Mouse (Mus musculus): ENCODE data around the gene Rab36. TPM values are rescaled to one million over a fixed set of nuclear protein-coding genes. Genes with fewer than 3 reads are reported as not detected.

The Rab36 gene
- total RNA-seq (2021): 10 to 100 TPM; 28.8 to 30.6 TPM
- long read RNA-seq, experiment 1, partial matches to known transcripts: 4 of 20 reads
- long read RNA-seq, experiment 1, other reads (novel, unspliced or antisense): 13 of 20 reads
- long read RNA-seq, experiment 2, partial matches to known transcripts: 3 of 22 reads
- long read RNA-seq, experiment 2, other reads (novel, unspliced or antisense): 14 of 22 reads

DNA sequence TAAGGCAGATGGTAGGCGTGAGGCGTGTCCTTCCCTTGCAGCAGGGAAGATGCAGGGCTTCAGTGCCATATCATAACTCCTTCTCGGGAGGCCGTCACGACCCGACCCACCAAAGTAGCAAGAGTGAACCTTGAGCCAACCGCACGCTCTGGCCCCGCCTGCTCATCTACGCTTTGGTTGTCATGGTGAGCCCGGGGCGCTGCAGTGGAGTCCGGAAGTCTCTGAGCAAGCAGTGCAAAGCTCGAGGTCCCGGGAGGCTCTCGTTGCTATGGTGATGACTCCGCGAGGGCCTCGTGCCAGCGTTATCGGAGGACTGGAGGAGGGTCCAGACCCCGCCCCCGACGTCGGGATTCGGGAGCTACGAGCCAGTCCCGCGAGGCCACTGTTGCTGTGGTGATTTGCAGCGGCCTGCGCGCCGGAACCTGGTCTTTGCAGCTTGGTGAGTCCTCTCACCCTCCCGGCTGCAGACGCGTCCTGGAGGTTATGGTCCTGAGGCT, at the start of gene Rab36:
TSS of gene Rab36 (plus strand) at position 176 of the 497 bp plus-strand sequence.
- peak; percentile 94 to 95 for DNase-seq (ENCODE audit: low spot score in 2 of 2)

DNA sequence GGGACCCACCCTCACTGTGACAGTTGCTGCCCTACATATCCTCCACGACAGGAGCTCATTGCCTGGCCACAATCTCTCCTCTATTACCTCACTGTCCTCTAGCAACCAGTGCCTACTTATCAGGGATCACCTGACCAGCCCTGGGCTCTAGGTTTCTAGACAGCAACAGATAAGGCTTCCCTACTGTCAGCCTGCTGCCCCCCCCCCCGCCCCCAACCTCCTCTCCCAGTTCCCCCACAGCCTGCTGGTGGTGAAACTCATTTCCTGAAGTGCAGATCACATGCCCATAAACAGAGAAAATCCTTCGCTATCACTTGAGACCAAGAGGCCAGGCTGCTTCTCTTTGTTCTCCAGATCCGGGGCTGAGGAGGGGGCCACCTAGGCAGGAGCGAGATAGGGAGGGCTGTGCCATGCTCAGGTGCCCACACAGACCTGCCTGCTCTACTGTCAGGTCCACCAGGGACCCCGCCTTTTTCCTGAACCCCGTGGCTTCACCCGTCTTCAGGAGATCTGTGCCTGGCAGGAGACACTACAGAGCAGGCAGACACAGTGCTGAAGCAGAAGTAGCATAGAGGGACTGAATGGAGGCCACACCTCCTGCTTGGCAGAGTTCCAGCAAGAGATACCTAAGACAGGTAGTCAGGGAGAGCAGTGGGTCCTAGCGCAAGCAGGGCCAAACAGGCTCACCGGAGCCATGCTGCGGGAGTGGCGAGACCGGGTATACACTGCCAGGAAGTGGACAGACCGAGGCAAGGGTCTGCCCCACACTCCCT, 49.0 kb upstream of the Rab36 start:
- DNase-seq (ENCODE audit: low spot score in 2 of 2): no peak

DNA sequence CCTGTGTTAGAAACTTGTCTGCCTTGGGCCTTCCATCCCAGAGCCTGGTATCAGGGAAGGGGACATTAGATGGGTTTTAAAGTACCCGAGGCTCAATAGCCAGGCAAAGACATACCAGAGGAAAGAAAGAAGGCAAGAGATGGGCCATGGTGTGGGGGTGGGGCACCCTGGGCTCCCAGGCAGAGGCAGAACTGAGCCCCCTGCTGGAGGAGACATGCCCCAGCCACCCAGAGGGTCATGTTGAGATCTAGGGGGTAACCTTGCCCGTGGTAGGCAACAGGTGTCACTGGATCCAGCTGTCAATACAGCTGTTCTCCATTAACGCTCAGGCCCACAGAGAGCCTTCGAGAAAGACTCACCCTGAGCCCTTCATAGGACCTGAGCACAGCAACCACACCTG, 47.0 kb upstream of the Rab36 start:
- no peak for DNase-seq (ENCODE audit: low spot score in 2 of 2)

DNA sequence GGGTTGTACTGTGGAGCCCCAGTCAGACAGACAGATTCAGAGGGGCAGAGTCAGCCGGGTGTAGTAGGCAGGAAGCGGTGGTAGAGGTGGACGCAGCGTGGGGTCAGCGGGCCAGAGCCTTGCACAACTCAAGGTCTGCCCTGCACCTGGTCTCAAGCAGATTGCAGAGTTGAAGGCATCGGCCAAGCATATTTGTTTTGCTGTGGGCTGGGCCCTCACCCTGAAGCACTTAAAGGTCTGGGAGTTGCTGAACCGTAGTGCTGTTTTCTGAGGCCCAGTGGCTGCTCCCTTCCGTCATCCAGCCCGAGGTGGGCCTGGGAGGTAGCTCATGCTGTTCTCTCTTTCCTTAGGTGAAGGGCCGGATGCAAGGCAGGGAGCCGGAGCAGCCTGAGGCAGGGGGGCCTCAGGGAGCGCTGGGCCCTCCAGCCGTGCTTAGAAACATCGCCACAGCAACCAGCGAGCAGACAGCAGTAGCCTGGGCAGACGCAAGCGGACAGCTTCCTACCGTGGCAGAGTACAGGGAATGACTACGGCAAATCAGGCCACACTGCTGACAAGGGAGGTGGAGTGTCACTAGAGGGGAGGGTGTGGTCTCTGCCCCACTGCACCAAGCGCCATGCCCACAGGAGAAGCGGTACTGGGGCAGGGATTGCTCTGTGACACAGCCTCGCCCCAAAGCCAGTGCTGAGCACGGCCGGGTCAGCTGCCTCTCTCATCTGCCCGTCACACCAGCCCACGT, 46.1 kb upstream of the Rab36 start:
- DNase-seq (ENCODE audit: low spot score in 2 of 2): no peak

GRCm38 (mm10) chr10:74994863-74995262, 42.0 kb upstream of the Rab36 start:
- no peak for DNase-seq (ENCODE audit: low spot score in 2 of 2)

DNA sequence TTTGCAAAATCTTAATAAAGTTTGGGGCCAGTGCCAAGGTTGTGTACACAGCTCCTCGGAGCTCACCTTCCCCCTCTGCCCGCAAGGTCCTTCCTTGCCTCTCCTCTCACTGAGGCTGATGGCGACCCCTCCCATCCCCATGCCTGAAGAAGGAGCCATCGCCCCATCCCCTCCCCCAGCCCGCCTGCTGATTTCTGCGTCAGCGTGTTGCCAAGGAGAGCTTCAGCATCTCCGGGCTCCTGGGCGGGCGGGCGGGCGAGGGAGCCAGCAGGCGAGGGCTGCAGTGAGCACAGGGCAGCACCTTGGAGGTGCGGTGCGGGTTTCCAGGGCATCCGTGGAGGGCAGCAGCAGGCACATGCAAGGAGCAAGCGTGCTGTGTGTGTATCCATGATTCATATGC, 41.5 kb upstream of the Rab36 start:
- no peak for DNase-seq (ENCODE audit: low spot score in 2 of 2)

- DNase-seq (ENCODE audit: low spot score in 2 of 2): no peak
These were observed 35.5 kb upstream of the Rab36 start for GRCm38 (mm10) chr10:75001391-75001790.

DNA sequence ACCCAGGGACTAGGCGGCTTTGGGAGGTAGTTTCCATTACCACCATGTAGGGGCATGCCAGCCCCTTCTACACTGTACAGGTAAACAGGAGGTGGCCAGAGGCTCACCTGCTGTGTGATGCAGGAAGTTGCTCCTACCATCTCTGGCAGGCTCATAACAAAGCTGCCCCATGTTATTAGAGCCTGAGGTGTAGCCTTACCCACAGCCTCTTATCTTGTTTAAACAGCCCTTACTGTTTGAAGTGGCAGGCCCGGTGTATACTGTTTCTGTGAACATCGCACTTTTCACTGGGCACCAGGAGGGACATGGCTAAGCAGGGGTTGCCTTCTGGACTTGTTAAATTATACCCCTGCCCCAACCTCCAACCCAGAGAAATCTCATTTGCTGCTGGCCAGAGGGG, 32.8 kb upstream of the Rab36 start:
- DNase-seq (ENCODE audit: low spot score in 2 of 2): no peak

GRCm38 (mm10) chr10:75006889-75007662, 29.8 kb upstream of the Rab36 start:
- DNase-seq (ENCODE audit: low spot score in 2 of 2): peak in 1 of 2 experiments; percentile 45

GRCm38 (mm10) chr10:75010704-75011103, 26.2 kb upstream of the Rab36 start:
- DNase-seq (ENCODE audit: low spot score in 2 of 2): peak; percentile 59 to 67

- DNase-seq (ENCODE audit: low spot score in 2 of 2): no peak
These were observed 21.4 kb upstream of the Rab36 start for GRCm38 (mm10) chr10:75015465-75015864.

DNA sequence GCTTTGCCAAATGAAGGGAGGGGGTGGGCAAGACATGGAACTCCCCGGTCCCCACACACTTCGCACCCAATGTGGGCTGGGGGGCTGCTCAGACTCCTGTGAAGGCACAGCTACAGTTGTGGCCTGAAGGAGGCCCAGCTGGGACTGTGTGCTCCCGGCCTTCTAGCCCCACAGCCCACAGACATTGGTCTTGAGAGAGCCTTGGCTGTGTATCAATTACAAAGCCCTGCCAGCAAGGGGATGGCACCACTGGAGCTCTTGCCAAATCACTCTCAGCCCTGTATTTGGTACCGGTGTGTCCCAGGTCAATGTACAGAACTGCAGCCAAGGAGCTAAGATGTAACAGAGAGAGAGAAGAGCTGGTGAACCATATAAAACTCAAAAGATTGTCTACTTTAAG, 20.4 kb upstream of the Rab36 start:
- no peak for DNase-seq (ENCODE audit: low spot score in 2 of 2)

DNA sequence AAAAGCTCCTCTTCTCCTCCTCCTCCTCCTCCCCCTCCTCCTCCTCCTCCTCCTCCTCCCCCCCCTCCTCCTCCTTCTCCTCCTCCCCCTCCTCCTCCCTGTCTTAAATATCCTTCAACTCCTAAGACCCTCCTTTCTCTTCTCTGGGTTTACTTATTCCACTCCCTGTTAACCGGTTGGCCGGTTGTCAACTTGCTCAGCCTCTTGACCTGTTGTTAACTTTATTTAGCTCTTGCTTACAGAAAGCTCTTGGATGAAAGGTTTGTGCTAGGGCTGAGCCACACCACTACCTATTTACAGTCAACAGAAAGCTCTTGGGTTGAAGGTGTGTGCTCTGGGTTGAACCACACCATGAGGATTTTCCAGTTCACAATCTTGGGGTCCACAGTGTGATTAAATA, 16.6 kb upstream of the Rab36 start:
- DNase-seq (ENCODE audit: low spot score in 2 of 2): no peak

DNA sequence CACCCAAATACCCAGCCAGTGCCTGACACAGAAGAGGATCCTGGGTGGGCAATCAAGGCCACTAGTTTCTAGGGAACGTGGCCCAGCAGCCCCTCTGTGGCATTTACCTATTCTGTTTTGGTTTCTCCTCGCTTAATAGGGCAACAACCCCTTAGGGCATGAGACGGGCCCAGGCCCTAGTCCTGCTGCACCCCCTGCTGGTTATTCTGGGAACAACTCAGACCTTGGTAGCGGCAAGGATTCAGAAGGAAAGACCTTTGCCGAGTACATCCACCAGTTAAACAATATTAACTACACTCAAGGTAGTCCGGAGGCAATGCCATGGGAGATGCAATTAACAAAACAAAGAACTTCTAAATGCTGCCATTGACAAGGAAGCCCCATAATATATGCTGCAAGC, 15.7 kb upstream of the Rab36 start:
- peak; percentile 82 to 83 for DNase-seq (ENCODE audit: low spot score in 2 of 2)

- no peak for DNase-seq (ENCODE audit: low spot score in 2 of 2)
These were observed 10.4 kb upstream of the Rab36 start for GRCm38 (mm10) chr10:75026491-75026890.

GRCm38 (mm10) chr10:75028743-75029142, 8.1 kb upstream of the Rab36 start:
- DNase-seq (ENCODE audit: low spot score in 2 of 2): no peak

DNA sequence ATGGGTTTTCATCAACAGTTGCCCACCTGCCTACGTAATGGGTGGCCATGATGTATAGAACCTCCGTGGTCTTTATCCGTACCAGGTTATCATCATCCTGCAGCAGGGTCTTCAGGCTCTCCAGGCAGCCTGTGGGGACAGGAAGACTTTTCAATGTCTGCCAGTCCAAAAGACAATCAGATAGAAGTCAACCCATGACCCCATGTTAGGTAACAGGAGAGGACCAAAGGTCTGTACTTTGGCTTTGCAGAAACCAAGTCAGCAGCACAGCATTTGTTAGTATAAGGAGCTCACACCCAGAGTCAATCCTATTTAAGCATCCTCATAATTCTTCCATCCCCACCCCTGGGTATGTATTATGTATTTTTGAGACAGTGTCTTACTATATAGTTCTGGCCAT, 7.2 kb upstream of the Rab36 start:
- no peak for DNase-seq (ENCODE audit: low spot score in 2 of 2)

DNA sequence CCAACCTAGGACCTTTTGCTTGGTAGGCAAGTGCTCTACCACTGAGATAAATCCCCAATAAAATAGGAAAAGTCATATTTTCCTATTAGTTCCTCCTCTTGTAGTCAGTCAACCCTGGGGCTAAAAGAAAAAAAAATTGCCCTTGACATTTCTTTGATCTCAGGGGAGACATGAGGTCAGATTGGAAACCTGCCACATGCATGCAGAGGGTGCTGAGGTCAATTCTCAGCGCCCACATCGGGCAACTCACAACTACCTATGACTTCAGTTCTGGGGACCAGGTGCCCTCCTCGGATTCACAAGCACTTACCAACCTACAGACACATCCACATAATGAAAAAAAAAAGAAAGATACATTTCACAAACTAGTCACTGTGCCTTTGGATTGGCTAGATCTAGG, 6.6 kb upstream of the Rab36 start:
- DNase-seq (ENCODE audit: low spot score in 2 of 2): no peak

DNA sequence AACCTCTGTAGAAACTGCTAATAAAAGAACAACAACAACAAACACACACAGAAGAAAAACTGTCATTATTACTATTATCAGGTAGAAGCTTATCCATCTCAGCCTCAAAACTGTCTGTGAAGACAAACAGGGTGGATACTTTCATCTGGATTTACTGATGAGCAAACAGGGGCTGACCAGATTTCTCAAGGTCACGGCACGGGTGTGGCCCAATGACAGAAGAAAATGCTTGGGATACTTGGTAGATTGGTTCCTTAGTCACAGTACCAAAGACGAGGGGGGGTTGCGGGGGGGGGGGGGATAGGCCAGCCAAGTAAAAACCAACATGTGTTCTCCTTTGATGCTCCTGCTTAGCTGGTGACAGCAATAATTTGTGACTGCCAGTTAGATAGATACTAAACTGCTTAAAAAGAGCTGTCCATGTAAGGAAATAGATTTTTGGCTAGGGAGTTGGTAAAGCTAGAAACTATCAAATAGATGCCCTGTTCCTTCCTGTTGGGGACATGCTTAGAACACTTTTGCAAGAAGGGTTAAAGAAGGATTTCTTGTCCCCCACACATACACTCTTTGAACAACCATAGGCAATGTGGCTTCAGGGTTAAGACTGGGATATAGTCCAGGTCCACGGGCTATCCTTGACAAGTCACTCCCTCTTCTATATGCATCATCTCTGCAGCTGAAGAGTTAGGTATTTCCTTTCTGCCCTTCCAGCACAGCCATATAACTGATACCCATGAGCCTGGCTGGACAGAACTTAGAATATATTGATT, 5.3 kb upstream of the Rab36 start:
- DNase-seq (ENCODE audit: low spot score in 2 of 2): no peak

- DNase-seq (ENCODE audit: low spot score in 2 of 2): peak; percentile 78 to 87
These were observed 4.5 kb upstream of the Rab36 start, which contains the start of gene Rsph14 for GRCm38 (mm10) chr10:75032395-75032794. TSS of gene Rsph14 (minus strand) at chr10:75032586.

Measured in layer of hippocampus, postnatal 14 days (tissue).